Mouse (Mus musculus): ENCODE data around the gene Otud3. TPM values are rescaled to one million over a fixed set of nuclear protein-coding genes. Genes with fewer than 3 reads are reported as not detected.
A peak's percentile ranks its signal among the peaks of the same experiment; 100 is the strongest.

The Otud3 gene
- polyA plus RNA-seq, 1 experiment from 2014 or later, result 3.0 TPM

- Histone ChIP-seq H3K4me1 (ENCODE audit: control insufficient read depth, insufficient read depth, low read length) (no peaks in the 10 kb centered on the region), H3K4me2 (ENCODE audit: low read depth, low read length) (no peak overlapping the region), H3K4me3 (ENCODE audit: low read length) (no peak overlapping the region), H3K36me3 (ENCODE audit: control insufficient read depth, insufficient read depth) (no peaks in the 10 kb centered on the region), H3K27me3 (ENCODE audit: control insufficient read depth, insufficient read depth, low read length) (peaks cover 4% of the 10 kb centered on the region; the same call in 1 of the 2 replicates), H3K9ac (ENCODE audit: low read length) (no peak overlapping the region), H3K27ac (ENCODE audit: low read length) (no peak overlapping the region), H3K9me3 (replicated peaks; ENCODE audit: control insufficient read depth, low read length) (peaks cover 4% of the 10 kb centered on the region; the same call in 1 of the 2 replicates)
- WGBS, result 61% methylated on average over 6 of the region's 6 CpGs
- no peak for ATAC-seq (replicated peaks; ENCODE audit: extremely low read depth, insufficient read depth, low FRiP score)
These were observed 47.8 kb downstream of the Otud3 start for GRCm38 (mm10) chr4:138865991-138866390.

GRCm38 (mm10) chr4:138865092-138865491 is 48.7 kb downstream of the Otud3 start:
- Histone ChIP-seq H3K9me3 (replicated peaks; ENCODE audit: control insufficient read depth, low read length) (0 out of 2 replicates have a peak, but pooled peaks cover 2% of the 10 kb centered on the region), H3K4me2 (ENCODE audit: low read depth, low read length) (no peak overlapping the region), H3K27me3 (ENCODE audit: control insufficient read depth, insufficient read depth, low read length) (peaks cover 6% of the 10 kb centered on the region), H3K36me3 (ENCODE audit: control insufficient read depth, insufficient read depth) (no peaks in the 10 kb centered on the region), H3K9ac (ENCODE audit: low read length) (no peak overlapping the region), H3K4me1 (ENCODE audit: control insufficient read depth, insufficient read depth, low read length) (no peaks in the 10 kb centered on the region), H3K4me3 (ENCODE audit: low read length) (no peak overlapping the region), H3K27ac (ENCODE audit: low read length) (no peak overlapping the region)
- 45% methylated on average over 5 of the region's 5 CpGs for WGBS
- ATAC-seq (replicated peaks; ENCODE audit: extremely low read depth, insufficient read depth, low FRiP score), result no peak

GRCm38 (mm10) chr4:138863344-138863998 is 50.3 kb downstream of the Otud3 start, which contains the start of gene Pla2g5:
Gene Pla2g5 (minus strand): TSS chr4:138863482.
- no peaks in the 10 kb centered on the region for H3K4me1 ChIP-seq (ENCODE audit: control insufficient read depth, insufficient read depth, low read length)
- WGBS, result 64% methylated on average over 10 of the region's 10 CpGs
- peaks cover 6% of the 10 kb centered on the region for H3K27me3 ChIP-seq (ENCODE audit: control insufficient read depth, insufficient read depth, low read length)
- H3K4me3 ChIP-seq (ENCODE audit: low read length), result no peak within 1 kb of the TSS
- no peak for ATAC-seq (replicated peaks; ENCODE audit: extremely low read depth, insufficient read depth, low FRiP score)
- H3K27ac ChIP-seq (ENCODE audit: low read length), result no peak within 1 kb of the TSS
- H3K36me3 ChIP-seq (ENCODE audit: control insufficient read depth, insufficient read depth), result no peaks in the 10 kb centered on the region
- no peaks in the 10 kb centered on the region for H3K9me3 ChIP-seq (replicated peaks; ENCODE audit: control insufficient read depth, low read length)
- no peak within 1 kb of the TSS for H3K4me2 ChIP-seq (ENCODE audit: low read depth, low read length)
- no peak within 1 kb of the TSS for H3K9ac ChIP-seq (ENCODE audit: low read length)

GRCm38 (mm10) chr4:138859728-138860127 is 54.0 kb downstream of the Otud3 start:
- Histone ChIP-seq H3K27me3 (ENCODE audit: control insufficient read depth, insufficient read depth, low read length) (peaks cover 3% of the 10 kb centered on the region), H3K4me3 (ENCODE audit: low read length) (no peak overlapping the region), H3K4me2 (ENCODE audit: low read depth, low read length) (peak overlapping the region; percentile 15; the same call in 1 of the 2 replicates), H3K27ac (ENCODE audit: low read length) (no peak overlapping the region), H3K4me1 (ENCODE audit: control insufficient read depth, insufficient read depth, low read length) (no peaks in the 10 kb centered on the region), H3K9ac (ENCODE audit: low read length) (no peak overlapping the region), H3K9me3 (replicated peaks; ENCODE audit: control insufficient read depth, low read length) (no peaks in the 10 kb centered on the region), H3K36me3 (ENCODE audit: control insufficient read depth, insufficient read depth) (no peaks in the 10 kb centered on the region)
- 5% methylated on average over 13 of the region's 13 CpGs for WGBS
- no peak; the same call in 1 of the 2 replicates for ATAC-seq (replicated peaks; ENCODE audit: extremely low read depth, insufficient read depth, low FRiP score)

GRCm38 (mm10) chr4:138859245-138859644 is 54.5 kb downstream of the Otud3 start:
- Histone ChIP-seq H3K27ac (ENCODE audit: low read length) (no peak overlapping the region), H3K9ac (ENCODE audit: low read length) (no peak overlapping the region), H3K36me3 (ENCODE audit: control insufficient read depth, insufficient read depth) (no peaks in the 10 kb centered on the region), H3K4me1 (ENCODE audit: control insufficient read depth, insufficient read depth, low read length) (no peaks in the 10 kb centered on the region), H3K27me3 (ENCODE audit: control insufficient read depth, insufficient read depth, low read length) (peaks cover 2% of the 10 kb centered on the region; the same call in 1 of the 2 replicates), H3K9me3 (replicated peaks; ENCODE audit: control insufficient read depth, low read length) (no peaks in the 10 kb centered on the region), H3K4me3 (ENCODE audit: low read length) (no peak overlapping the region), H3K4me2 (ENCODE audit: low read depth, low read length) (peak overlapping the region; percentile 15; the same call in 1 of the 2 replicates)
- WGBS, result 19% methylated on average over 9 of the region's 9 CpGs
- ATAC-seq (replicated peaks; ENCODE audit: extremely low read depth, insufficient read depth, low FRiP score), result no peak

GRCm38 (mm10) chr4:138858446-138858845 is 55.3 kb downstream of the Otud3 start:
- no peak overlapping the region for H3K4me3 ChIP-seq (ENCODE audit: low read length)
- H3K27ac ChIP-seq (ENCODE audit: low read length), result no peak overlapping the region
- H3K36me3 ChIP-seq (ENCODE audit: control insufficient read depth, insufficient read depth), result no peaks in the 10 kb centered on the region
- H3K4me1 ChIP-seq (ENCODE audit: control insufficient read depth, insufficient read depth, low read length), result no peaks in the 10 kb centered on the region
- WGBS, result 61% methylated on average over 15 of the region's 15 CpGs
- no peak overlapping the region for H3K9ac ChIP-seq (ENCODE audit: low read length)
- no peak for ATAC-seq (replicated peaks; ENCODE audit: extremely low read depth, insufficient read depth, low FRiP score)
- H3K4me2 ChIP-seq (ENCODE audit: low read depth, low read length), result no peak overlapping the region
- no peaks in the 10 kb centered on the region for H3K9me3 ChIP-seq (replicated peaks; ENCODE audit: control insufficient read depth, low read length)
- H3K27me3 ChIP-seq (ENCODE audit: control insufficient read depth, insufficient read depth, low read length), result peaks cover 2% of the 10 kb centered on the region; the same call in 1 of the 2 replicates

- Histone ChIP-seq H3K27me3 (ENCODE audit: control insufficient read depth, insufficient read depth, low read length) (peaks cover 2% of the 10 kb centered on the region; the same call in 1 of the 2 replicates), H3K9ac (ENCODE audit: low read length) (no peak overlapping the region), H3K36me3 (ENCODE audit: control insufficient read depth, insufficient read depth) (no peaks in the 10 kb centered on the region), H3K4me3 (ENCODE audit: low read length) (no peak overlapping the region), H3K27ac (ENCODE audit: low read length) (no peak overlapping the region), H3K9me3 (replicated peaks; ENCODE audit: control insufficient read depth, low read length) (no peaks in the 10 kb centered on the region), H3K4me2 (ENCODE audit: low read depth, low read length) (no peak overlapping the region), H3K4me1 (ENCODE audit: control insufficient read depth, insufficient read depth, low read length) (no peaks in the 10 kb centered on the region)
- 72% methylated on average over 10 of the region's 10 CpGs for whole genome bisulfite sequencing
- no peak for ATAC-seq (replicated peaks; ENCODE audit: extremely low read depth, insufficient read depth, low FRiP score)
These were observed 56.2 kb downstream of the Otud3 start for GRCm38 (mm10) chr4:138857576-138857975.

- no peak overlapping the region for H3K4me2 ChIP-seq (ENCODE audit: low read depth, low read length)
- H3K36me3 ChIP-seq (ENCODE audit: control insufficient read depth, insufficient read depth), result no peaks in the 10 kb centered on the region
- H3K9ac ChIP-seq (ENCODE audit: low read length), result no peak overlapping the region
- 27% methylated on average over 7 of the region's 7 CpGs for WGBS
- H3K27me3 ChIP-seq (ENCODE audit: control insufficient read depth, insufficient read depth, low read length), result peaks cover 2% of the 10 kb centered on the region; the same call in 1 of the 2 replicates
- H3K9me3 ChIP-seq (replicated peaks; ENCODE audit: control insufficient read depth, low read length), result no peaks in the 10 kb centered on the region
- no peaks in the 10 kb centered on the region for H3K4me1 ChIP-seq (ENCODE audit: control insufficient read depth, insufficient read depth, low read length)
- no peak overlapping the region for H3K4me3 ChIP-seq (ENCODE audit: low read length)
- no peak overlapping the region for H3K27ac ChIP-seq (ENCODE audit: low read length)
- ATAC-seq (replicated peaks; ENCODE audit: extremely low read depth, insufficient read depth, low FRiP score), result no peak
These were observed 57.3 kb downstream of the Otud3 start for GRCm38 (mm10) chr4:138856491-138856890.

- peaks cover 5% of the 10 kb centered on the region for H3K27me3 ChIP-seq (ENCODE audit: control insufficient read depth, insufficient read depth, low read length)
- WGBS, result 76% methylated on average over 9 of the region's 9 CpGs
- H3K36me3 ChIP-seq (ENCODE audit: control insufficient read depth, insufficient read depth), result no peaks in the 10 kb centered on the region
- no peak for ATAC-seq (replicated peaks; ENCODE audit: extremely low read depth, insufficient read depth, low FRiP score)
- no peak overlapping the region for H3K4me2 ChIP-seq (ENCODE audit: low read depth, low read length)
- no peaks in the 10 kb centered on the region for H3K4me1 ChIP-seq (ENCODE audit: control insufficient read depth, insufficient read depth, low read length)
- H3K9me3 ChIP-seq (replicated peaks; ENCODE audit: control insufficient read depth, low read length), result no peaks in the 10 kb centered on the region
- no peak overlapping the region for H3K27ac ChIP-seq (ENCODE audit: low read length)
- no peak overlapping the region for H3K4me3 ChIP-seq (ENCODE audit: low read length)
- H3K9ac ChIP-seq (ENCODE audit: low read length), result no peak overlapping the region
These were observed 58.6 kb downstream of the Otud3 start for GRCm38 (mm10) chr4:138855092-138855632.
